Mouse (Mus musculus) T-helper 17 cell (primary cell): ENCODE measurements around the gene Acy3.
"Not testable (repeated sequence)": the region's sequence is repeated elsewhere in the genome, so short reads cannot be mapped to it uniquely, and the experiment has no call there.

Experiments
- in situ Hi-C, 2 experiments: fragments of 300-600 bp; cut with MboI, MseI; formaldehyde crosslinking; loops; 1 replicate in 1 of 2; 2 replicates in 1 of 2; pipeline ENCODE4 v1.15.1; 2025; ENCODE audit warnings: high pct_unique_total_duplicates in 2 of 2

Gene Acy3

GRCm38 (mm10) chr19:3974608-3975007 lies 11.8 kb upstream of the Acy3 start:
- in situ Hi-C loops: not testable (repeated sequence)

- in situ Hi-C loops: no loop called here
Observed at GRCm38 (mm10) chr19:3975866-3976265, 10.5 kb upstream of the Acy3 start.

GRCm38 (mm10) chr19:3980309-3980708 lies 6.1 kb upstream of the Acy3 start:
- in situ Hi-C loops: loop anchor here in 1 of 2 experiments (5.0 kb wide), 1 partner anchor 38 kb away; no protein-coding TSS in a partner anchor

GRCm38 (mm10) chr19:3980917-3981316 lies 5.5 kb upstream of the Acy3 start:
- in situ Hi-C loops: loop anchor here in 1 of 2 experiments (5.0 kb wide), 1 partner anchor 39 kb away; no protein-coding TSS in a partner anchor

- in situ Hi-C loops: loop anchor here in 1 of 2 experiments (5.0 kb wide), 1 partner anchor 41 kb away; no protein-coding TSS in a partner anchor
Observed at GRCm38 (mm10) chr19:3983527-3984200, 2.7 kb upstream of the Acy3 start.

- in situ Hi-C loops: no loop called here
Observed at GRCm38 (mm10) chr19:3985261-3985681, 1.1 kb upstream of the Acy3 start.

- in situ Hi-C loops: no loop called here
Observed at GRCm38 (mm10) chr19:3988066-3988465, 1.7 kb downstream of the Acy3 start.

- in situ Hi-C loops: no loop called here
Observed at GRCm38 (mm10) chr19:3988750-3989149, 2.4 kb downstream of the Acy3 start.

GRCm38 (mm10) chr19:3990804-3991203 lies 4.4 kb downstream of the Acy3 start:
- in situ Hi-C loops: loop anchor here in 1 of 2 experiments (5.0 kb wide), 1 partner anchor 51 kb away; no protein-coding TSS in a partner anchor

- in situ Hi-C loops: loop anchor here in 1 of 2 experiments (5.0 kb wide), 1 partner anchor 51 kb away; no protein-coding TSS in a partner anchor
Observed at GRCm38 (mm10) chr19:3991562-3991961, 5.2 kb downstream of the Acy3 start.

GRCm38 (mm10) chr19:3991966-3992365 lies 5.6 kb downstream of the Acy3 start:
- in situ Hi-C loops: loop anchor here in 1 of 2 experiments (5.0 kb wide), 1 partner anchor 50 kb away; no protein-coding TSS in a partner anchor

- in situ Hi-C loops: loop anchor here in 1 of 2 experiments (5.0 kb wide), 1 partner anchor 50 kb away; no protein-coding TSS in a partner anchor
Observed at GRCm38 (mm10) chr19:3992416-3992815, 6.0 kb downstream of the Acy3 start, which contains the start of gene Tbx10. Gene Tbx10, plus strand, starts transcription at chr19:3992752.

- in situ Hi-C loops: loop anchor here in 1 of 2 experiments (5.0 kb wide), 1 partner anchor 47 kb away; no protein-coding TSS in a partner anchor
Observed at GRCm38 (mm10) chr19:3994932-3995331, 8.6 kb downstream of the Acy3 start.

GRCm38 (mm10) chr19:3995505-3995904 lies 9.1 kb downstream of the Acy3 start:
- in situ Hi-C loops: no loop called here

GRCm38 (mm10) chr19:3996106-3996505 lies 9.7 kb downstream of the Acy3 start:
- in situ Hi-C loops: no loop called here

- in situ Hi-C loops: no loop called here
Observed at GRCm38 (mm10) chr19:3996747-3997146, 10.4 kb downstream of the Acy3 start.

GRCm38 (mm10) chr19:3997231-3997630 lies 10.9 kb downstream of the Acy3 start:
- in situ Hi-C loops: no loop called here

GRCm38 (mm10) chr19:3998335-3998734 lies 12.0 kb downstream of the Acy3 start:
- in situ Hi-C loops: no loop called here

GRCm38 (mm10) chr19:3999121-3999730 lies 12.9 kb downstream of the Acy3 start:
- in situ Hi-C loops: no loop called here

GRCm38 (mm10) chr19:4000119-4000900 lies 13.9 kb downstream of the Acy3 start, which contains the start of the genes Nudt8 and Gm49405:
Gene Nudt8, plus strand, starts transcription at chr19:4000580.
Gene Gm49405, plus strand, starts transcription at chr19:4000626.
- in situ Hi-C loops: no loop called here

- in situ Hi-C loops: no loop called here
Observed at GRCm38 (mm10) chr19:4000949-4001525, 14.7 kb downstream of the Acy3 start.
